Mouse (Mus musculus): ENCODE data around the gene Epb41l3. TPM values are rescaled to one million over a fixed set of nuclear protein-coding genes. Genes with fewer than 3 reads are reported as not detected.

Gene Epb41l3
- polyA plus RNA-seq, 1 experiment from 2014 or later = 75.0 TPM

GRCm38 (mm10) chr17:69097955-69098354 is 22.5 kb downstream of the Epb41l3 start:
- Histone ChIP-seq H3K36me3 (ENCODE audit: control insufficient read depth, insufficient read depth, low read length) (no peaks in the 10 kb centered on the region), H3K4me3 (ENCODE audit: low read depth, low read length) (no peak overlapping the region), H3K9me3 (ENCODE audit: control insufficient read depth, low read depth, low read length) (no peaks in the 10 kb centered on the region), H3K9ac (replicated peaks; ENCODE audit: low read depth, low read length) (no peak overlapping the region), H3K4me2 (replicated peaks; ENCODE audit: low read depth, low read length) (no peak overlapping the region), H3K27ac (ENCODE audit: low read length) (no peak overlapping the region), H3K4me1 (ENCODE audit: control insufficient read depth, insufficient read depth, low read length) (no peaks in the 10 kb centered on the region), H3K27me3 (ENCODE audit: control insufficient read depth, insufficient read depth, low read length) (no peaks in the 10 kb centered on the region)
- ATAC-seq (ENCODE audit: insufficient number of reproducible peaks, insufficient read depth, low FRiP score, low read depth) = no peak
- 64% methylated on average over 7 of the region's 7 CpGs for WGBS

GRCm38 (mm10) chr17:69103326-69103725 is 27.8 kb downstream of the Epb41l3 start:
- Histone ChIP-seq H3K36me3 (ENCODE audit: control insufficient read depth, insufficient read depth, low read length) (no peaks in the 10 kb centered on the region), H3K9ac (replicated peaks; ENCODE audit: low read depth, low read length) (no peak overlapping the region), H3K4me2 (replicated peaks; ENCODE audit: low read depth, low read length) (no peak overlapping the region), H3K4me1 (ENCODE audit: control insufficient read depth, insufficient read depth, low read length) (no peaks in the 10 kb centered on the region), H3K27me3 (ENCODE audit: control insufficient read depth, insufficient read depth, low read length) (no peaks in the 10 kb centered on the region), H3K4me3 (ENCODE audit: low read depth, low read length) (no peak overlapping the region), H3K9me3 (ENCODE audit: control insufficient read depth, low read depth, low read length) (no peaks in the 10 kb centered on the region), H3K27ac (ENCODE audit: low read length) (no peak overlapping the region)
- ATAC-seq (ENCODE audit: insufficient number of reproducible peaks, insufficient read depth, low FRiP score, low read depth) = no peak
- WGBS = 70% methylated on average over 8 of the region's 8 CpGs

GRCm38 (mm10) chr17:69105035-69105798 is 29.7 kb downstream of the Epb41l3 start:
- no peak overlapping the region for H3K9ac ChIP-seq (replicated peaks; ENCODE audit: low read depth, low read length)
- no peak overlapping the region for H3K4me3 ChIP-seq (ENCODE audit: low read depth, low read length)
- 38% methylated on average over 14 of the region's 14 CpGs for WGBS
- no peaks in the 10 kb centered on the region for H3K36me3 ChIP-seq (ENCODE audit: control insufficient read depth, insufficient read depth, low read length)
- no peaks in the 10 kb centered on the region for H3K27me3 ChIP-seq (ENCODE audit: control insufficient read depth, insufficient read depth, low read length)
- ATAC-seq (ENCODE audit: insufficient number of reproducible peaks, insufficient read depth, low FRiP score, low read depth) = no peak
- H3K4me2 ChIP-seq (replicated peaks; ENCODE audit: low read depth, low read length) = 0 out of 2 replicates have a peak overlapping the region, but pooled peaks have one; percentile 17
- H3K27ac ChIP-seq (ENCODE audit: low read length) = no peak overlapping the region
- H3K4me1 ChIP-seq (ENCODE audit: control insufficient read depth, insufficient read depth, low read length) = no peaks in the 10 kb centered on the region
- no peaks in the 10 kb centered on the region for H3K9me3 ChIP-seq (ENCODE audit: control insufficient read depth, low read depth, low read length)

GRCm38 (mm10) chr17:69105799-69106401 is 30.4 kb downstream of the Epb41l3 start:
- no peak overlapping the region for H3K27ac ChIP-seq (ENCODE audit: low read length)
- no peak overlapping the region for H3K9ac ChIP-seq (replicated peaks; ENCODE audit: low read depth, low read length)
- no peaks in the 10 kb centered on the region for H3K4me1 ChIP-seq (ENCODE audit: control insufficient read depth, insufficient read depth, low read length)
- no peak for ATAC-seq (ENCODE audit: insufficient number of reproducible peaks, insufficient read depth, low FRiP score, low read depth)
- H3K27me3 ChIP-seq (ENCODE audit: control insufficient read depth, insufficient read depth, low read length) = no peaks in the 10 kb centered on the region
- H3K9me3 ChIP-seq (ENCODE audit: control insufficient read depth, low read depth, low read length) = no peaks in the 10 kb centered on the region
- no peak overlapping the region for H3K4me2 ChIP-seq (replicated peaks; ENCODE audit: low read depth, low read length)
- H3K36me3 ChIP-seq (ENCODE audit: control insufficient read depth, insufficient read depth, low read length) = no peaks in the 10 kb centered on the region
- no peak overlapping the region for H3K4me3 ChIP-seq (ENCODE audit: low read depth, low read length)
- 29% methylated on average over 5 of the region's 5 CpGs for WGBS

GRCm38 (mm10) chr17:69109216-69109615 is 33.7 kb downstream of the Epb41l3 start:
- WGBS = 52% methylated on average over 6 of the region's 6 CpGs
- Histone ChIP-seq H3K4me2 (replicated peaks; ENCODE audit: low read depth, low read length) (no peak overlapping the region), H3K27ac (ENCODE audit: low read length) (no peak overlapping the region), H3K9me3 (ENCODE audit: control insufficient read depth, low read depth, low read length) (no peaks in the 10 kb centered on the region), H3K4me1 (ENCODE audit: control insufficient read depth, insufficient read depth, low read length) (no peaks in the 10 kb centered on the region), H3K36me3 (ENCODE audit: control insufficient read depth, insufficient read depth, low read length) (no peaks in the 10 kb centered on the region), H3K4me3 (ENCODE audit: low read depth, low read length) (no peak overlapping the region), H3K27me3 (ENCODE audit: control insufficient read depth, insufficient read depth, low read length) (no peaks in the 10 kb centered on the region), H3K9ac (replicated peaks; ENCODE audit: low read depth, low read length) (no peak overlapping the region)
- no peak for ATAC-seq (ENCODE audit: insufficient number of reproducible peaks, insufficient read depth, low FRiP score, low read depth)

GRCm38 (mm10) chr17:69112232-69112631 is 36.7 kb downstream of the Epb41l3 start:
- 70% methylated on average over 2 of the region's 2 CpGs for WGBS
- H3K9ac ChIP-seq (replicated peaks; ENCODE audit: low read depth, low read length) = no peak overlapping the region
- H3K27me3 ChIP-seq (ENCODE audit: control insufficient read depth, insufficient read depth, low read length) = no peaks in the 10 kb centered on the region
- H3K4me2 ChIP-seq (replicated peaks; ENCODE audit: low read depth, low read length) = no peak overlapping the region
- H3K27ac ChIP-seq (ENCODE audit: low read length) = no peak overlapping the region
- H3K4me1 ChIP-seq (ENCODE audit: control insufficient read depth, insufficient read depth, low read length) = no peaks in the 10 kb centered on the region
- H3K36me3 ChIP-seq (ENCODE audit: control insufficient read depth, insufficient read depth, low read length) = no peaks in the 10 kb centered on the region
- H3K4me3 ChIP-seq (ENCODE audit: low read depth, low read length) = no peak overlapping the region
- ATAC-seq (ENCODE audit: insufficient number of reproducible peaks, insufficient read depth, low FRiP score, low read depth) = no peak
- no peaks in the 10 kb centered on the region for H3K9me3 ChIP-seq (ENCODE audit: control insufficient read depth, low read depth, low read length)

- H3K4me1 ChIP-seq (ENCODE audit: control insufficient read depth, insufficient read depth, low read length) = peaks cover 2% of the 10 kb centered on the region; the same call in 1 of the 2 replicates
- no peaks in the 10 kb centered on the region for H3K27me3 ChIP-seq (ENCODE audit: control insufficient read depth, insufficient read depth, low read length)
- H3K9me3 ChIP-seq (ENCODE audit: control insufficient read depth, low read depth, low read length) = no peaks in the 10 kb centered on the region
- no peak overlapping the region for H3K9ac ChIP-seq (replicated peaks; ENCODE audit: low read depth, low read length)
- no peak overlapping the region for H3K27ac ChIP-seq (ENCODE audit: low read length)
- H3K36me3 ChIP-seq (ENCODE audit: control insufficient read depth, insufficient read depth, low read length) = no peaks in the 10 kb centered on the region
- WGBS = 84% methylated on average over 8 of the region's 8 CpGs
- no peak overlapping the region for H3K4me3 ChIP-seq (ENCODE audit: low read depth, low read length)
- ATAC-seq (ENCODE audit: insufficient number of reproducible peaks, insufficient read depth, low FRiP score, low read depth) = no peak
- H3K4me2 ChIP-seq (replicated peaks; ENCODE audit: low read depth, low read length) = no peak overlapping the region
Observed at GRCm38 (mm10) chr17:69119183-69119582, 43.7 kb downstream of the Epb41l3 start.

- WGBS = 6% methylated on average over 19 of the region's 19 CpGs
- peak; percentile 79 for ATAC-seq (ENCODE audit: insufficient number of reproducible peaks, insufficient read depth, low FRiP score, low read depth)
- Histone ChIP-seq H3K4me2 (replicated peaks; ENCODE audit: low read depth, low read length) (peak overlapping the region; percentile 41), H3K4me1 (ENCODE audit: control insufficient read depth, insufficient read depth, low read length) (peaks cover 2% of the 10 kb centered on the region; the same call in 1 of the 2 replicates), H3K9me3 (ENCODE audit: control insufficient read depth, low read depth, low read length) (no peaks in the 10 kb centered on the region), H3K36me3 (ENCODE audit: control insufficient read depth, insufficient read depth, low read length) (no peaks in the 10 kb centered on the region), H3K27ac (ENCODE audit: low read length) (no peak overlapping the region; the same call in 1 of the 2 replicates), H3K4me3 (ENCODE audit: low read depth, low read length) (peak overlapping the region; percentile 13; the same call in 1 of the 2 replicates), H3K9ac (replicated peaks; ENCODE audit: low read depth, low read length) (no peak overlapping the region), H3K27me3 (ENCODE audit: control insufficient read depth, insufficient read depth, low read length) (no peaks in the 10 kb centered on the region)
Observed at GRCm38 (mm10) chr17:69120533-69121358, 45.3 kb downstream of the Epb41l3 start.

All from stomach, embryonic 14.5 days (tissue).